Mouse (Mus musculus) heart, embryonic 13.5 days (tissue): Measurements from ENCODE around the gene Ccdc60. TPM values are rescaled to one million over a fixed set of nuclear protein-coding genes. Genes with fewer than 3 reads are reported as not detected.
A peak's percentile ranks its signal among the peaks of the same experiment; 100 is the strongest.

ENCODE experiments used
- ATAC-seq: fragments of 200-750 bp; cut with Nextera tagmentation; 2 replicates; pipeline ENCODE4 v1.8.0; 2017; ENCODE audit warnings: moderate TSS enrichment; ENCODE audit not compliant: insufficient number of reproducible peaks, low FRiP score, low TSS enrichment; ENCODE audit errors: extremely low read depth
- H3K27ac ChIP-seq: fragments of 300-500 bp; sonication (generic); replicated peaks from 2 replicates; pipeline ENCODE4 v1.5.1; 2015; ENCODE audit warnings: moderate library complexity, mild to moderate bottlenecking, inconsistent platforms
- H3K27me3 ChIP-seq: fragments of 300-500 bp; sonication (generic); replicated peaks from 2 replicates; pipeline ENCODE4 v1.6.1; 2015; ENCODE audit warnings: mild to moderate bottlenecking, inconsistent platforms
- H3K36me3 ChIP-seq: fragments of 300-500 bp; sonication (generic); 2 replicates; pipeline ENCODE4 v1.6.1; 2015; ENCODE audit warnings: mild to moderate bottlenecking, inconsistent platforms
- H3K4me1 ChIP-seq: fragments of 300-500 bp; sonication (generic); 2 replicates; pipeline ENCODE4 v1.6.1; 2015; ENCODE audit warnings: inconsistent platforms
- H3K4me2 ChIP-seq: fragments of 300-500 bp; sonication (generic); 2 replicates; pipeline ENCODE4 v1.6.1; 2015; ENCODE audit warnings: inconsistent platforms, mild to moderate bottlenecking, moderate library complexity
- H3K4me3 ChIP-seq: fragments of 300-500 bp; sonication (generic); 2 replicates; pipeline ENCODE4 v1.5.1; 2015; ENCODE audit warnings: moderate library complexity, mild to moderate bottlenecking, inconsistent platforms
- H3K9ac ChIP-seq: fragments of 300-500 bp; sonication (generic); 2 replicates; pipeline ENCODE4 v1.6.1; 2015; ENCODE audit warnings: inconsistent platforms, mild to moderate bottlenecking, moderate library complexity
- H3K9me3 ChIP-seq: fragments of 300-500 bp; sonication (generic); 2 replicates; pipeline ENCODE4 v1.6.1; 2016; ENCODE audit warnings: inconsistent platforms
- WGBS: fragments of 180-500 bp; shearing (Covaris S2); methylation state at CpG from one replicate; pipeline ENCODE4 v1.1.7; 2015; ENCODE audit warnings: mixed read lengths; 5-methylcytosine and 5-hydroxymethylcytosine counted together
- polyA plus RNA-seq: library from polyadenylated mRNA; unstranded; fragments of >200 nt; fragmentation: Nextera tagmentation; extraction: Ambion mirVana; gene quantifications from 2 replicates; pipeline ENCODE4 v1.2.1, GENCODE M21; 2015

Ccdc60 gene
- polyA plus RNA-seq, 1 experiment from 2014 or later: 0.59 TPM

GRCm38 (mm10) chr5:116300984-116301383 lies 12.2 kb upstream of the Ccdc60 start:
- WGBS: 37% methylated on average over 9 of the region's 9 CpGs
- Histone ChIP-seq H3K9ac (no peak overlapping the region), H3K4me2 (no peak overlapping the region), H3K36me3 (no peaks in the 10 kb centered on the region), H3K27me3 (no peaks in the 10 kb centered on the region), H3K4me1 (peaks cover 6% of the 10 kb centered on the region), H3K27ac (no peak overlapping the region), H3K4me3 (no peak overlapping the region), H3K9me3 (no peaks in the 10 kb centered on the region)
- ATAC-seq: no peak

GRCm38 (mm10) chr5:116293501-116293900 lies 4.7 kb upstream of the Ccdc60 start:
- WGBS: 66% methylated on average over 5 of the region's 5 CpGs
- peaks cover 17% of the 10 kb centered on the region for H3K4me1 ChIP-seq

DNA sequence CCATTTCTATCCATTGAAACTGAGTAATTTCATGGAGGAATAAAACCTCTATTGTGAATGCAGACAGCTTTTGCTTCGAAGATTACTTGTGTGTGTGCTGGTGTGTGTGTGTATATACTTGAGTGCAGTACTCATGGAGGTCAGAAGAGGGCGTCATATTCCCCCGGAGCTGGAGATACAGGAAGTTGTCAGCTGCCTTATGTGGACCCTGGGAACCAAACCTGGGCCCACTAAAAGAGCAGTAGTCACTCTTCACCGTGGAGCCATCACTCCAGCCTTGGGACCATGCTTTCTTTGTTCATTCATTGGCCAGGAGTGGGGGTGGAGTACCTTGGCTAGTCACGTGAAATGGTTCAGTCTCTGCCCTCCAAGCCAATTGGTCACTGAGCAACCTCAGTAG lies 1.8 kb upstream of the Ccdc60 start:
- no peak overlapping the region for H3K9ac ChIP-seq
- H3K9me3 ChIP-seq: 0 out of 2 replicates have a peak, but pooled peaks cover 3% of the 10 kb centered on the region
- no peaks in the 10 kb centered on the region for H3K27me3 ChIP-seq
- H3K4me2 ChIP-seq: no peak overlapping the region
- 76% methylated on average over 5 of the region's 5 CpGs for WGBS
- no peaks in the 10 kb centered on the region for H3K36me3 ChIP-seq
- no peak overlapping the region for H3K4me3 ChIP-seq
- no peak for ATAC-seq
- no peak overlapping the region; the same call in 1 of the 2 replicates for H3K27ac ChIP-seq
- H3K4me1 ChIP-seq: peaks cover 25% of the 10 kb centered on the region

More at GRCm38 (mm10) chr5:116293501-116293900, 4.7 kb upstream of the Ccdc60 start:
- Histone ChIP-seq H3K9me3 (0 out of 2 replicates have a peak, but pooled peaks cover 3% of the 10 kb centered on the region), H3K9ac (no peak overlapping the region), H3K36me3 (no peaks in the 10 kb centered on the region), H3K27me3 (no peaks in the 10 kb centered on the region), H3K4me3 (no peak overlapping the region), H3K4me2 (no peak overlapping the region), H3K27ac (no peak overlapping the region)
- no peak for ATAC-seq

DNA sequence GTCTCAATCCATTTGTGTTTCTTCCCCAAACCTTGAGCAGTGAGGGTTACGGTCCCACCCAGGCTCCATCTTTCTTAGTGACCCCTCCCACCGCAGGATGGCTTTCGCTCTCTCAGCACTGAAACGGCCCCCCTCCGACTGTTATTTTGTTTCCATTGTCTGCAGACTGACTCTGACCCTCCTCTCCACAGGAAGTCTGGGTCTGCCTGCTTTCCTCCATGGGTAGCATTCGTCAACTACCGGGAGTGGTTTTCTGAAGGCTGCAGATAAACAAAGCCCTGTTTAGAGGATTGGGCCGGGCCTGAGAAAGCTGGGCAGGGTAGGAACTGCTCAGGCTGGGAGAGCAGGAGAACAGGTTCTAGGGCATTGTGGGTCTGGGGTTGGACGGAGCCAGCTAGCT lies 1.1 kb upstream of the Ccdc60 start:
- H3K4me1 ChIP-seq: peaks cover 27% of the 10 kb centered on the region
- H3K4me3 ChIP-seq: peak overlapping the region; percentile 37
- 0 out of 2 replicates have a peak, but pooled peaks cover 3% of the 10 kb centered on the region for H3K9me3 ChIP-seq
- ATAC-seq: no peak
- H3K9ac ChIP-seq: peak overlapping the region; percentile 4; the same call in 1 of the 2 replicates
- 5% methylated on average over 9 of the region's 9 CpGs for WGBS
- no peaks in the 10 kb centered on the region for H3K27me3 ChIP-seq
- no peaks in the 10 kb centered on the region for H3K36me3 ChIP-seq
- peak overlapping the region; percentile 70 for H3K4me2 ChIP-seq
- peak overlapping the region; percentile 7; the same call in 1 of the 2 replicates for H3K27ac ChIP-seq

- H3K9ac ChIP-seq: 0 out of 2 replicates have a peak overlapping the region, but pooled peaks have one; percentile 14
- WGBS: 54% methylated on average over 10 of the region's 10 CpGs
- no peak overlapping the region for H3K4me3 ChIP-seq
- 0 out of 2 replicates have a peak, but pooled peaks cover 3% of the 10 kb centered on the region for H3K9me3 ChIP-seq
- no peaks in the 10 kb centered on the region for H3K27me3 ChIP-seq
- H3K36me3 ChIP-seq: no peaks in the 10 kb centered on the region
- no peak for ATAC-seq
- peak overlapping the region; percentile 70 for H3K4me2 ChIP-seq
- no peak overlapping the region for H3K27ac ChIP-seq
- H3K4me1 ChIP-seq: peaks cover 27% of the 10 kb centered on the region
Observed at GRCm38 (mm10) chr5:116288183-116288582, 602 bp downstream of the Ccdc60 start.

DNA sequence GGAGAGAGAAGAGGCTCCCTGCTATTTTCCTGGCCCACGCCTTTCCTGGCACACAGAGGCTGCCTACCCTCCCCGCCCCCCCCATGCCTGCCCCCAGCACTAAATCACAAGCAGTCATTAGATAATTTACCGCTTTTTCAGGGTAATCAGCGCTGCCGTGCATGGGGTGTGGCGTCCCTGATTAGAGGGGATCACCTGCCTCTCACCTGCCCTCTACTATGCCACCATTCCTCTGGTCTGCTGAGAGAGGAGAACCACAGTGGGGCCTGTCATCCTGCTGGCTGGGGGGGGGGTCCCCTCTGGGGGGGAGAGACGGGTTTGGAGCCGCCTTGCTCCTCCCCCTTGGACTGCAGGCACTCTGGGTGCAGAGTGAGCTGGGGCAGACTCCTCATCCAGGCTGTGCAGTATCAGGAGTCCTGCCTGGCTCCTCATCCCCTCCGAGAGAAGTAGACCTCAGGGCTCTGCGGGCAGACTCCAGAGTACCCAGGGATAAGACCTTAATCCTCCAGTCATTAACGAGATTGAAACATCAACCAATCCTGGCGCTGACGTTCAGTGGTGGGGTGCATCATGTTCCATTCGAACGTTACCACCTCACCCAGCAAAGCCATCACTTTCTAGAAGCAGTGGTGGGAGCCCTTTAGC lies 3.1 kb downstream of the Ccdc60 start:
- no peaks in the 10 kb centered on the region for H3K36me3 ChIP-seq
- H3K9me3 ChIP-seq: 0 out of 2 replicates have a peak, but pooled peaks cover 1% of the 10 kb centered on the region
- 30% methylated on average over 15 of the region's 15 CpGs for WGBS
- H3K27ac ChIP-seq: no peak overlapping the region
- no peak for ATAC-seq
- no peak overlapping the region for H3K9ac ChIP-seq
- peaks cover 27% of the 10 kb centered on the region for H3K4me1 ChIP-seq
- no peaks in the 10 kb centered on the region for H3K27me3 ChIP-seq
- H3K4me2 ChIP-seq: no peak overlapping the region
- H3K4me3 ChIP-seq: no peak overlapping the region

- no peaks in the 10 kb centered on the region for H3K36me3 ChIP-seq
- H3K4me2 ChIP-seq: no peak overlapping the region
Observed at GRCm38 (mm10) chr5:116280518-116280917, 8.3 kb downstream of the Ccdc60 start.

DNA sequence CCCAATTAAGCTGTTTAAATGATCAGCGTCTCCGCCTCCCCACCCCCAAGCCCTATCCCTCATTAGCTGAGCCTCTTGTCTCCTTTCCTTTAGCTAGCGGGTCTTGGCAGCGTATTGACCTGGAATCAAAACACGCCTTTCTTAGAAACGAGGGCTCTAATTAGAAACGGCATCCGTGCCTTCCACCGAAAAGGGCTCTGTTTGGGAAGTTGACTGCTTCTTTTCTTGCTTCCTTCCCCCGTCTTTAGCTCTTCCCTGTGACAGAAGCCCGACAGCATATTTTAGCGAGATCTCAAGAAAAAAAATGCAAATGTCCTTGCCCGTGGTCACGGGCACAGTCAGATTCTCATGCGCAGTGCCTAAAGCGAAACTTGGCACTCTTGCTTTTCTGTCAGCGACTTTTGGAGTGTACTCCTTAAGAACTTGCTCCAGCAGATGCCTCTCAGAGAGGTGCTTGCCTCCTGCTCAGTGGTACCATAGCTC lies 10.3 kb downstream of the Ccdc60 start:
- no peak overlapping the region for H3K9ac ChIP-seq
- ATAC-seq: no peak
- H3K27ac ChIP-seq: no peak overlapping the region
- H3K27me3 ChIP-seq: no peaks in the 10 kb centered on the region
- H3K4me2 ChIP-seq: no peak overlapping the region
- H3K4me3 ChIP-seq: no peak overlapping the region
- H3K9me3 ChIP-seq: peaks cover 19% of the 10 kb centered on the region; the same call in 1 of the 2 replicates
- H3K36me3 ChIP-seq: no peaks in the 10 kb centered on the region
- peaks cover 19% of the 10 kb centered on the region for H3K4me1 ChIP-seq
- 87% methylated on average over 17 of the region's 17 CpGs for WGBS

More at GRCm38 (mm10) chr5:116280518-116280917, 8.3 kb downstream of the Ccdc60 start:
- ATAC-seq: no peak
- H3K4me3 ChIP-seq: no peak overlapping the region
- H3K27me3 ChIP-seq: no peaks in the 10 kb centered on the region
- peaks cover 19% of the 10 kb centered on the region; the same call in 1 of the 2 replicates for H3K9me3 ChIP-seq
- H3K4me1 ChIP-seq: peaks cover 2% of the 10 kb centered on the region; the same call in 1 of the 2 replicates
- no peak overlapping the region for H3K27ac ChIP-seq
- H3K9ac ChIP-seq: no peak overlapping the region

- ATAC-seq: no peak
- Histone ChIP-seq H3K4me2 (no peak overlapping the region), H3K27ac (no peak overlapping the region), H3K4me3 (no peak overlapping the region), H3K4me1 (peaks cover 24% of the 10 kb centered on the region), H3K9ac (no peak overlapping the region), H3K36me3 (no peaks in the 10 kb centered on the region), H3K27me3 (no peaks in the 10 kb centered on the region), H3K9me3 (peaks cover 19% of the 10 kb centered on the region; the same call in 1 of the 2 replicates)
- WGBS: 91% methylated on average over 4 of the region's 4 CpGs
Observed at GRCm38 (mm10) chr5:116277951-116278350, 10.8 kb downstream of the Ccdc60 start.

DNA sequence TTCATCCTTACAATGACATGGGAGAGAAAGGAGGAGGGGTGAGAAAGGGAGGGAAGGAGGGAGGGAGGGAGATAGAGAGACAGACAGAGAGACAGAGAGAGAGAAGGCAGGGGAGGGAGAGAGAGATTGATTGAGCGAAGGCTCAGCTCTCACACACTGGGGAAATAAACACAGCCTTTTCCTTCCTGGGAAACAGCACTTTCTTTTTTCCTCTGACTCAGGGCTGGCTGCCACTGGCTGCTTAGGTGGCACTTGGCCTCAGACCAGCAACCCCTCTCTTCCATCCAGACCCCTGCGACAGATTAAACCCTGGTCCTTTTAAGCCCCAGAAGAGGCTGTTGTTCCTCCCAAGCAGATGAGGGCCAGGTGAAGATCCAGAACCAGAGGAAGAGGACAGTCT lies 14.0 kb downstream of the Ccdc60 start:
- no peak overlapping the region for H3K4me2 ChIP-seq

DNA sequence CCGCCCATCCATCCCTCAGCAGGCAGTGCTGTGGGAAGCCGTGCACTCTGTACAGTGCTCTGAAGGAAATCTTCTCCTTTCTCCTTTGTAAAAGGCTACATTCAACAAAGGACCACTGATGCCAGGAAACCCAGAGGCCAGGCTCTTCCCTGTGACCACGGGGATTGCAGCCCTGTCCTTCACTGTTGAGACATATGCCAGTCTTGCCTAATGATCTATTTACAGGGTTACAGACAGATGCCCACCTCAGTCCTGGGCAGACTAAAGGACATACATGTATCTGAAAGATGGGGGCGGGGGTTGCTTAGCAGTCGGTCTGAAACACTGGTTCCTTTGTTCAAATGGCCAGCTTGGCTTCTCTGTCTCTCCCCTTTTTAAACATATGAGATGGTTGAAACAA lies 14.4 kb downstream of the Ccdc60 start:
- no peak overlapping the region for H3K9ac ChIP-seq
- no peak for ATAC-seq

More for the DNA sequence above, 14.0 kb downstream of the Ccdc60 start:
- ATAC-seq: no peak
- Histone ChIP-seq H3K9me3 (peaks cover 19% of the 10 kb centered on the region; the same call in 1 of the 2 replicates), H3K27me3 (no peaks in the 10 kb centered on the region), H3K4me3 (no peak overlapping the region), H3K36me3 (no peaks in the 10 kb centered on the region), H3K27ac (no peak overlapping the region), H3K4me1 (peaks cover 43% of the 10 kb centered on the region), H3K9ac (no peak overlapping the region)
- WGBS: 59% methylated on average over 2 of the region's 2 CpGs

More for the DNA sequence above, 14.4 kb downstream of the Ccdc60 start:
- peaks cover 19% of the 10 kb centered on the region; the same call in 1 of the 2 replicates for H3K9me3 ChIP-seq
- no peaks in the 10 kb centered on the region for H3K27me3 ChIP-seq
- H3K4me2 ChIP-seq: no peak overlapping the region
- no peak overlapping the region; the same call in 1 of the 2 replicates for H3K27ac ChIP-seq
- no peak overlapping the region for H3K4me3 ChIP-seq
- H3K4me1 ChIP-seq: peaks cover 47% of the 10 kb centered on the region
- H3K36me3 ChIP-seq: no peaks in the 10 kb centered on the region
- 51% methylated on average over 5 of the region's 5 CpGs for WGBS
